Mouse (Mus musculus) stomach, embryonic 15.5 days (tissue): ENCODE results near the gene Ap1m1. TPM values are rescaled to one million over a fixed set of nuclear protein-coding genes. Genes with fewer than 3 reads are reported as not detected.

ENCODE experiments used
- ATAC-seq: fragments of 200-750 bp; cut with Nextera tagmentation; 2 replicates; pipeline ENCODE4 v1.8.0; 2017; ENCODE audit warnings: low read depth, moderate number of reproducible peaks, moderate TSS enrichment; ENCODE audit not compliant: insufficient read depth, low FRiP score
- H3K27ac ChIP-seq: fragments of 300-500 bp; sonication (generic); 2 replicates; pipeline ENCODE4 v1.5.1; 2015; ENCODE audit warnings: mild to moderate bottlenecking, inconsistent platforms
- H3K27me3 ChIP-seq: fragments of 300-500 bp; sonication (generic); replicated peaks from 2 replicates; pipeline ENCODE4 v1.6.1; 2015; ENCODE audit warnings: inconsistent platforms
- H3K36me3 ChIP-seq: fragments of 300-500 bp; sonication (generic); 2 replicates; pipeline ENCODE4 v1.6.1; 2015; ENCODE audit warnings: inconsistent platforms
- H3K4me1 ChIP-seq: fragments of 300-500 bp; sonication (generic); 2 replicates; pipeline ENCODE4 v1.6.1; 2015; ENCODE audit warnings: inconsistent platforms
- H3K4me2 ChIP-seq: fragments of 300-500 bp; sonication (generic); 2 replicates; pipeline ENCODE4 v1.6.1; 2015; ENCODE audit warnings: mild to moderate bottlenecking, inconsistent platforms
- H3K4me3 ChIP-seq: fragments of 300-500 bp; sonication (generic); replicated peaks from 2 replicates; pipeline ENCODE4 v1.5.1; 2015; ENCODE audit warnings: inconsistent platforms
- H3K9ac ChIP-seq: fragments of 300-500 bp; sonication (generic); 2 replicates; pipeline ENCODE4 v1.6.1; 2015; ENCODE audit warnings: inconsistent platforms
- H3K9me3 ChIP-seq: fragments of 300-500 bp; sonication (generic); 2 replicates; pipeline ENCODE4 v1.6.1; 2016; ENCODE audit warnings: inconsistent platforms
- WGBS: fragments of 180-500 bp; shearing (Covaris S2); methylation state at CpG from one replicate; pipeline ENCODE4 v1.1.7; 2015; 5-methylcytosine and 5-hydroxymethylcytosine counted together
- polyA plus RNA-seq: library from polyadenylated mRNA; unstranded; fragments of >200 nt; fragmentation: Nextera tagmentation; extraction: Ambion mirVana; gene quantifications from 2 replicates; pipeline ENCODE4 v1.2.1, GENCODE M21; 2015

The Ap1m1 gene
- polyA plus RNA-seq = 96.3 and 96.9 TPM in 2 replicates

GRCm38 (mm10) chr8:72239499-72240402, at the start of gene Ap1m1:
Gene Ap1m1 (plus strand): TSS chr8:72240018.
- WGBS = under 1% methylated on average over 54 of the region's 54 CpGs
- peaks cover 4% of the 10 kb centered on the region; the same call in 1 of the 2 replicates for H3K36me3 ChIP-seq
- no peaks in the 10 kb centered on the region for H3K9me3 ChIP-seq
- peak within 1 kb of the TSS; percentile 78 for H3K4me2 ChIP-seq
- H3K9ac ChIP-seq = peak within 1 kb of the TSS; percentile 58
- peak within 1 kb of the TSS; percentile 76 for H3K4me3 ChIP-seq
- ATAC-seq = peak; percentile 94
- H3K27ac ChIP-seq = peak within 1 kb of the TSS; percentile 95
- no peaks in the 10 kb centered on the region for H3K27me3 ChIP-seq
- H3K4me1 ChIP-seq = peaks cover 16% of the 10 kb centered on the region

DNA sequence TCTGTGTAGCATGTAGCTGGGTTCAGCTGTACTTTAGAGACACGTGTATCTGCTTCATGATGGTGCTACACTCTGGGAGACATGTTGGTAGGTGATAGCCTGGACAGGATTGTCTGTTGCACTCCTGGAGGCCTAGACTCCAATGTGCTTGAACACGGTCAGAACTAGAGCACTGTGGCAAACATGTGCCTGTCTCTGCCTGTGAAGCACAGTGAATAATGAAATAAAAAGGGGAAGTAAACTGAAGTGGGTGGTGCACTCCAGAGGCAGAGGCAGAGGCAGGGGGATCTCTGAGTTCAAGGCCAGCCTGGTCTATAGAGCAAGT, 49.6 kb upstream of the Ap1m1 start:
- no peaks in the 10 kb centered on the region for H3K36me3 ChIP-seq
- no peak overlapping the region for H3K4me3 ChIP-seq
- peak overlapping the region; percentile 67 for H3K27ac ChIP-seq
- 55% methylated on average over 2 of the region's 2 CpGs for WGBS
- H3K4me2 ChIP-seq = 0 out of 2 replicates have a peak overlapping the region, but pooled peaks have one; percentile 3
- ATAC-seq = no peak
- H3K27me3 ChIP-seq = no peaks in the 10 kb centered on the region
- H3K9ac ChIP-seq = no peak overlapping the region
- H3K9me3 ChIP-seq = no peaks in the 10 kb centered on the region
- H3K4me1 ChIP-seq = no peaks in the 10 kb centered on the region

- Histone ChIP-seq H3K4me3 (no peak overlapping the region), H3K27me3 (no peaks in the 10 kb centered on the region), H3K4me2 (no peak overlapping the region), H3K9ac (no peak overlapping the region), H3K36me3 (no peaks in the 10 kb centered on the region), H3K9me3 (no peaks in the 10 kb centered on the region), H3K4me1 (no peaks in the 10 kb centered on the region), H3K27ac (no peak overlapping the region)
- no peak for ATAC-seq
These were observed 47.8 kb upstream of the Ap1m1 start for GRCm38 (mm10) chr8:72192065-72192464.

DNA sequence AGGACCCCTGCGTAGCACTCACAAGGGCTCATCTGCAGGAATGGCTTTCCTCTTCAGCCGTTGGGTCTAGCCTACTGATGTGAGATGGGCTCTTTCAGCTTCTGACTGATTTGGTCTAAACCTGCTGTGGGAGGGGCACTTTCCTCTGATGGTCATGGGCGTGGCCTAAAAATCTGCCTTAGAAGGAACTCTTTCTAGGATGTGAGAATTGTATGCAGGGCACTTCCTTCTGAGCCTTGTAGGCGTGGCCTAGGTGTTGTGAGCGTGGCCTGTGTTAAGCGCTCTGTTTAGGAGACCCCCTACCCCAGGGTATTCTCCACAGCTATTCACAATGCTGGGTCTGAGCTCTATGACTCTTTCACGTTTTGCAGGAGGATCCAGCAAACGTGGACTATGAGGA, 41.8 kb upstream of the Ap1m1 start:
- H3K27me3 ChIP-seq = no peaks in the 10 kb centered on the region

DNA sequence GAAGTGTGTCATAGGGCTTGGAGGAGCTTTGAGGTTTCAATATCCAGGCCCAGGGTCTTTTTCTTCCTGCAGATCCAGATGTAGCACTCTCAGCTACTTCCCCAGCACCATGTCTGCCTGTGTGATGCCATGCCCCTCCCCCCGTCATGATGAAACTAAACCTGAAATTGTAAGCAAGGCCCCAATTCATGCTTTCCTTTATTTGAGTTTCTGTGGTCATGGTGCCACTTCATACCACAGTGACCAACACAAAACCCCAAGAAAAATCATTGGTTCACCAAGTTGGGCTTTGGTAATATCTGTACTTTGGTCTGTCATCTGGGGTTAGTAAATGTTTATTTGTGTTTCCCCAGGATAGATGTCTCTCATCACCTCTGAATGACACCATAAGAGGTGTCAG, 31.2 kb upstream of the Ap1m1 start:
- no peaks in the 10 kb centered on the region for H3K27me3 ChIP-seq
- no peak overlapping the region for H3K9ac ChIP-seq
- H3K9me3 ChIP-seq = no peaks in the 10 kb centered on the region
- no peaks in the 10 kb centered on the region for H3K4me1 ChIP-seq
- 68% methylated on average over 1 of the region's 1 CpGs for WGBS
- no peak overlapping the region for H3K4me2 ChIP-seq
- H3K27ac ChIP-seq = no peak overlapping the region
- ATAC-seq = no peak
- H3K4me3 ChIP-seq = no peak overlapping the region
- H3K36me3 ChIP-seq = no peaks in the 10 kb centered on the region

More for the DNA sequence above, 41.8 kb upstream of the Ap1m1 start:
- Histone ChIP-seq H3K4me2 (no peak overlapping the region), H3K4me3 (no peak overlapping the region), H3K4me1 (no peaks in the 10 kb centered on the region), H3K36me3 (no peaks in the 10 kb centered on the region), H3K9me3 (0 out of 2 replicates have a peak, but pooled peaks cover 4% of the 10 kb centered on the region), H3K9ac (no peak overlapping the region), H3K27ac (no peak overlapping the region)
- 64% methylated on average over 8 of the region's 8 CpGs for WGBS
- no peak for ATAC-seq

DNA sequence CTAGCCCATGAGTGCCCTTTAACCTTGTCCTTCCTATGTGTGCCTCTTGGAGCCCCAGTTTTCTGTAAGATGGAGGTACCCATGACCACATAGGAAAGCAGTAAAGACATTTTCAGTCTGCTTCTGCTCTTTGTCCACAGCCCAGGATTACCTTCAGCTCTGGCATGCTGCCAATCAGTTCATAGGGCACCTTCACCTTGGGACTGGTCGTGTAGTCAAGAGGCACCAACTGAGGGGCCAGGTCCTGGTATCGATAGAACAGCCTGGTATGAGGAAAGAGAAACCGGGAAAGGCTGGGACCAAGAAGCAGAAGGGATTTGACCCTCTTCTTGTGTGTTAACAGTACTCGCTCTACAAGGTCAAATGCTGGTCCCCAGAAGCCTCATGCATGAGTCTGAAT, 29.6 kb upstream of the Ap1m1 start:
- H3K9me3 ChIP-seq = no peaks in the 10 kb centered on the region
- no peak overlapping the region for H3K9ac ChIP-seq
- ATAC-seq = no peak
- 66% methylated on average over 4 of the region's 4 CpGs for WGBS
- no peaks in the 10 kb centered on the region for H3K4me1 ChIP-seq
- no peaks in the 10 kb centered on the region for H3K36me3 ChIP-seq
- no peak overlapping the region for H3K4me3 ChIP-seq
- no peak overlapping the region for H3K4me2 ChIP-seq
- no peak overlapping the region for H3K27ac ChIP-seq
- H3K27me3 ChIP-seq = no peaks in the 10 kb centered on the region

DNA sequence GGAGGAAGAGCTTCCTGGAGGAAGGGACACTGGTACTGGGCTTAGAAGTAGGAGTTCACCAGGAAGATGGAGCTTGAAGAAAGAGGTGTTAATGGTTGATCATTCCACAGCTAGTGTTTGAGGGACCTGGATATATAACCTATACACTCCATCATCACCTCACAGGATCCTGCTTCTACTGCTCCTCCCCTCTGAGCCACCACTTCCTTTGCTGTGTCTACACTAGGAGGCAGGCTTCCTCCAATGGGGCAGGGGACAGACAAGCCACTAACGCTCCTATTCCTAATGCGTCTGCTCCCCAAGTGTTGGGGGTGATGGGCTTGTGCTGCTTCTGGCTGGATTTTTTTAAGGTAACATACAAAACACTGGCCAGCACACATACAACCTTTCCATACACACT, 29.1 kb upstream of the Ap1m1 start:
- H3K27ac ChIP-seq = no peak overlapping the region
- ATAC-seq = no peak
- 54% methylated on average over 2 of the region's 2 CpGs for WGBS

DNA sequence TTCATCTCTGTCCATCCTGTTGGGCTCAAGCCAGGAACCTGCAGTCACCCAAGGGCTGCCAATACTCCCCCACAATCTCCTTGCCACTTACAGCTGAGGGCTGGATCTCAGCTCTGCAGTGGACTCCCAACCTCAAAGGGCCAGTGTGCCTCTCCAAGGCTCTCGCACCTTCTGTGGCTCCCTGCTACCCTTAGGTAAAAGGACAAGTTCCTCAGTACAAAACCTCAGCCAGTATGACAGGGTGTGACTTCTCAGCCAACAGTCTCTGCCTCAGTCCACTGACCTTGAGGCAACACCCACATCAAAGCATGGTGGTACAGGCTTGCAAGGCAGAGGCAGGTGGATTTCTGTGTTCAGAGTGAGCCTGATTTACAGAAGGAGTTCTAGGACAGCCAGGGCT, 28.0 kb upstream of the Ap1m1 start:
- 85% methylated on average over 1 of the region's 1 CpGs for WGBS
- Histone ChIP-seq H3K9me3 (no peaks in the 10 kb centered on the region), H3K4me3 (no peak overlapping the region), H3K36me3 (no peaks in the 10 kb centered on the region), H3K4me2 (no peak overlapping the region), H3K9ac (no peak overlapping the region), H3K27ac (no peak overlapping the region), H3K27me3 (no peaks in the 10 kb centered on the region), H3K4me1 (no peaks in the 10 kb centered on the region)
- ATAC-seq = no peak

More for the DNA sequence above, 29.1 kb upstream of the Ap1m1 start:
- Histone ChIP-seq H3K4me2 (no peak overlapping the region), H3K9me3 (no peaks in the 10 kb centered on the region), H3K9ac (no peak overlapping the region), H3K4me3 (no peak overlapping the region), H3K27me3 (no peaks in the 10 kb centered on the region), H3K36me3 (no peaks in the 10 kb centered on the region), H3K4me1 (no peaks in the 10 kb centered on the region)

DNA sequence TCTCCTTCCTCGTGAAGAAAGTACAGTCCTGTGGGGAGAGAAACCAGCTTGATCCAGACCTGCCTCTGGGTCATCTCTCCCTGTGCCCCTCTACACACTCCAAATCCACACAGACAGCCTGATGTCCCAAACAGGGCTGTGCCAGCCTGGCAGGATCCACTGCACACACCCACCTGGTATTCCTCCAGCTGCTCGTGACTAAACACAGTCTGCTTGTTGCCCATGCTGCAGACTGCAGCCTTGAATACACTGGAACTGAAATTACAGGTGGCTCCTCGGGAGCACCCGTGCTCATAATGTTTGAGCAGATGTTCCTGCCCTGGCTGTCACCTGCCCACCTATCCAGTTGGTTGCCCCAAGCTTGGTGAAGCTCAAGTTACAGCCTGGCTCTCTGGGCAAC, 27.1 kb upstream of the Ap1m1 start, which contains the start of gene Cib3:
TSS of gene Cib3 (minus strand) at position 87 of the 400 bp plus-strand sequence.
- Histone ChIP-seq H3K9me3 (no peaks in the 10 kb centered on the region), H3K9ac (no peak within 1 kb of the TSS), H3K27ac (no peak within 1 kb of the TSS), H3K4me3 (no peak within 1 kb of the TSS), H3K36me3 (no peaks in the 10 kb centered on the region), H3K27me3 (no peaks in the 10 kb centered on the region), H3K4me2 (no peak within 1 kb of the TSS), H3K4me1 (no peaks in the 10 kb centered on the region)
- WGBS = 50% methylated on average over 4 of the region's 4 CpGs
- no peak for ATAC-seq

GRCm38 (mm10) chr8:72213536-72213935, 26.3 kb upstream of the Ap1m1 start, which contains the start of gene Gm11034:
Gene Gm11034 (minus strand): TSS chr8:72213636.
- ATAC-seq = no peak
- Histone ChIP-seq H3K27me3 (no peaks in the 10 kb centered on the region), H3K4me3 (no peak within 1 kb of the TSS), H3K36me3 (no peaks in the 10 kb centered on the region), H3K27ac (no peak within 1 kb of the TSS), H3K4me1 (no peaks in the 10 kb centered on the region), H3K9ac (no peak within 1 kb of the TSS), H3K9me3 (no peaks in the 10 kb centered on the region), H3K4me2 (no peak within 1 kb of the TSS)
- WGBS = 70% methylated on average over 4 of the region's 4 CpGs

DNA sequence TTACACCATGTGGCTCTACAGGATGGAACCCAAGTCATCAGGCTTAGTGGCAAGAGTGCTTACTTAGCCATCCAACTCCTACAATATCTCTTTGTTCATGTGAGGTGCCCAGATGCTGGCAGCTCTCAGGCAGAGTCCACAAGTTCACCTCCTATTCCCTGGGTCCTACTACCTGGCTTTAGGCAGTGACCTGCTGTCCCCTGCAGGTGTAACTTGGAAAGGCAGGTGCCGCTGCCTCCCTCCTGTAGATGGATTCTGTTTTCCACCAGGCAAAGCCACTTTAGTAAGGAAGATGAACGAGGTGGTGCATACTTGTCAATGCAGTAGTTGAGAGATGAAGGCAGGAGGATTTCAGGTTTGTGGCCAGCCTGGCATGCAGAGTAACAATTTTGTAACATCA, 24.8 kb upstream of the Ap1m1 start:
- H3K27me3 ChIP-seq = no peaks in the 10 kb centered on the region
- no peak overlapping the region for H3K4me2 ChIP-seq
- no peak overlapping the region for H3K27ac ChIP-seq
- H3K4me3 ChIP-seq = no peak overlapping the region
- H3K36me3 ChIP-seq = no peaks in the 10 kb centered on the region
- H3K9me3 ChIP-seq = no peaks in the 10 kb centered on the region
- no peak overlapping the region for H3K9ac ChIP-seq
- 38% methylated on average over 2 of the region's 2 CpGs for WGBS
- H3K4me1 ChIP-seq = no peaks in the 10 kb centered on the region
- ATAC-seq = no peak

GRCm38 (mm10) chr8:72215871-72216270, 23.9 kb upstream of the Ap1m1 start:
- ATAC-seq = no peak
- 30% methylated on average over 1 of the region's 1 CpGs for WGBS
- Histone ChIP-seq H3K9ac (no peak overlapping the region), H3K27me3 (no peaks in the 10 kb centered on the region), H3K36me3 (no peaks in the 10 kb centered on the region), H3K9me3 (no peaks in the 10 kb centered on the region), H3K4me1 (no peaks in the 10 kb centered on the region), H3K4me3 (no peak overlapping the region), H3K27ac (no peak overlapping the region), H3K4me2 (no peak overlapping the region)
